ENCODE assay signal across 8 mouse cellular contexts in the genomic region with DNA sequence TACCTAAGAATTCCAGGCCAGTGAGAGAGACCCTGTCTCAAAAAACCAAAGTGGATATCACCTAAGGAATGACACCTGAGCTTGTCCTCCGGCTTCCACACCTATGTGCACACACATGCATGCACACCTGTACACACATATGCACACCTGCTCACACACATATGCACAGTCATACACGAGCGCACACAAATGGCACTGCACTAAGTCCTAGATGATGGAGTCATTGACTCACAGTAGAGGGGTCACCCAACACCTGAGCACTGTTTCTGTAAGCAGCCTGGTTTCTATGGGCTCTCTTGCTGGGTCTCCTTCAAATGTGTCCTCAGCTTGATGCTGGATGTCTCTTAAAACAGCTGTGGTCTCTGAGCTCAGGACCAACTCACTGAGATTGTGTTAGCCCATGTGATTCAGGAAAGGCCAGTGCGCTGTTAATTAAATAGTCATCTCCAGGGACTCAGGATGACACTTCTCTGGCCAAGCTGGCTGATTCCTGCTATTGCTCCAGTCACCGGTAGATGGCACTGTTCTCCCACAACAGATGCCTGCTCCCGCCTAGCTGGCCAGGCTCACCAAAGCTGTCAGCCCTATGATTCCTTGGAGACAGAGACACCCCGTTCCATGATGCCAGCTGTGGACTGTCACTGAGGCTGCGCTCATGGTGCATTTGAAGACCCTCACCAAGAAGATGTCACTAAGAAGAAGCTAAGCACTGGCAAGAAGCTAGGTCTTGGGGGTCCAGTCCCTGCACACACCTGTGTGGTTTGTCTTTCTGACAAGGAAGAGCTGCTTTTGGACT.
A peak's percentile ranks its signal among the peaks of the same experiment; 100 is the strongest.
DNase-seq lines count a peak whose midpoint lies in the region; ATAC-seq and TF ChIP-seq lines count a peak whose summit lies in the region.

No protein-coding gene starts in this region.

- 23% methylated on average over 8 of the region's 8 CpGs for WGBS in heart, embryonic 13.5 days
- WGBS in kidney, postnatal 0 days: 23% methylated on average over 8 of the region's 8 CpGs
- 25% methylated on average over 8 of the region's 8 CpGs for WGBS in liver, embryonic 11.5 days
- 27% methylated on average over 8 of the region's 8 CpGs for WGBS in stomach, embryonic 14.5 days

- peak; percentile 87 for ATAC-seq in erythroblast, adult 5-6 weeks (replicated peaks; ENCODE audit: low FRiP score, poor library complexity, severe bottlenecking)
- ATAC-seq in heart, embryonic 13.5 days (ENCODE audit: extremely low read depth, insufficient number of reproducible peaks, low FRiP score, low TSS enrichment): no peak
- peak; percentile 66 for ATAC-seq in kidney, postnatal 0 days (replicated peaks; ENCODE audit: low FRiP score, low read depth)
- ATAC-seq in liver, embryonic 11.5 days (replicated peaks; ENCODE audit: low FRiP score): peak; percentile 63
- ATAC-seq in stomach, embryonic 14.5 days (ENCODE audit: insufficient number of reproducible peaks, insufficient read depth, low FRiP score, low read depth): 0 out of 2 replicates have a peak, but pooled peaks have one; percentile 49

- peak; percentile 88 for DNase-seq in brain, embryonic 14.5 days (ENCODE audit: low read depth)
- peak; percentile 87 for DNase-seq in kidney, postnatal 0 days (ENCODE audit: low spot score)
- DNase-seq in liver, embryonic 11.5 days (ENCODE audit: low spot score): peak; percentile 69
- peak; percentile 55 to 67 for DNase-seq in natural killer cell, adult 2 months (ENCODE audit: low spot score in 2 of 2)

- no peaks in the 10 kb centered on the region for H3K36me3 ChIP-seq in C2C12 (ENCODE audit: control insufficient read depth, insufficient read depth)
- H3K36me3 ChIP-seq in heart, embryonic 13.5 days: no peaks in the 10 kb centered on the region
- H3K36me3 ChIP-seq in kidney, postnatal 0 days (ENCODE audit: insufficient read depth, low read length): no peaks in the 10 kb centered on the region
- no peaks in the 10 kb centered on the region for H3K36me3 ChIP-seq in liver, embryonic 11.5 days (ENCODE audit: control insufficient read depth, insufficient read depth, low read length)
- no peaks in the 10 kb centered on the region for H3K36me3 ChIP-seq in stomach, embryonic 14.5 days (ENCODE audit: control insufficient read depth, insufficient read depth, low read length)

- TF ChIP-seq POLR2A in brain, embryonic 14.5 days (IDR thresholded peaks at IDR 0.05; ENCODE audit: borderline replicate concordance, extremely low read depth, insufficient read depth, insufficient read length, poor library complexity, severe bottlenecking): no peak

- H3K9ac ChIP-seq in heart, embryonic 13.5 days: peak overlapping the region; percentile 62
- no peak overlapping the region for H3K9ac ChIP-seq in kidney, postnatal 0 days (ENCODE audit: low read depth, low read length)
- H3K9ac ChIP-seq in liver, embryonic 11.5 days (ENCODE audit: low read depth, low read length): 0 out of 2 replicates have a peak overlapping the region, but pooled peaks have one; percentile 25
- H3K9ac ChIP-seq in stomach, embryonic 14.5 days (replicated peaks; ENCODE audit: low read depth, low read length): no peak overlapping the region

- peak; percentile 69 for TF ChIP-seq CTCF in C2C12 (IDR thresholded peaks at IDR 0.05; ENCODE audit: control insufficient read depth, insufficient read depth, insufficient read length)
- TF ChIP-seq CTCF in brain, embryonic 14.5 days (IDR thresholded peaks at IDR 0.05; ENCODE audit: borderline replicate concordance, extremely low read depth, insufficient read depth, insufficient read length): peak; percentile 98
- peak; percentile 98 for TF ChIP-seq CTCF in kidney, postnatal 0 days (IDR thresholded peaks at IDR 0.05; ENCODE audit: low read depth)

- peaks cover 21% of the 10 kb centered on the region for H3K4me1 ChIP-seq in heart, embryonic 13.5 days
- H3K4me1 ChIP-seq in kidney, postnatal 0 days (replicated peaks; ENCODE audit: insufficient read depth, low read length): no peaks in the 10 kb centered on the region
- H3K4me1 ChIP-seq in liver, embryonic 11.5 days (replicated peaks; ENCODE audit: control insufficient read depth, insufficient read depth, low read length): peaks cover 4% of the 10 kb centered on the region; the same call in 1 of the 2 replicates
- H3K4me1 ChIP-seq in stomach, embryonic 14.5 days (ENCODE audit: control insufficient read depth, insufficient read depth, low read length): no peaks in the 10 kb centered on the region

- H3ac ChIP-seq in C2C12 (ENCODE audit: control insufficient read depth, insufficient read length, low read depth): no peak overlapping the region

- H3K4me2 ChIP-seq in heart, embryonic 13.5 days: peak overlapping the region; percentile 65
- H3K4me2 ChIP-seq in kidney, postnatal 0 days (ENCODE audit: low read length): peak overlapping the region; percentile 48
- H3K4me2 ChIP-seq in liver, embryonic 11.5 days: peak overlapping the region; percentile 61
- H3K4me2 ChIP-seq in stomach, embryonic 14.5 days (replicated peaks; ENCODE audit: low read depth, low read length): peak overlapping the region; percentile 19

- H3K27ac ChIP-seq in heart, embryonic 13.5 days (replicated peaks): no peak overlapping the region
- H3K27ac ChIP-seq in kidney, postnatal 0 days: no peak overlapping the region
- no peak overlapping the region for H3K27ac ChIP-seq in liver, embryonic 11.5 days (ENCODE audit: low read depth, low read length)
- H3K27ac ChIP-seq in stomach, embryonic 14.5 days (ENCODE audit: low read length): no peak overlapping the region

- H3K4me3 ChIP-seq in C2C12 (ENCODE audit: insufficient read depth, poor library complexity, severe bottlenecking): no peak overlapping the region
- H3K4me3 ChIP-seq in heart, embryonic 13.5 days: peak overlapping the region; percentile 20
- peak overlapping the region; percentile 9; the same call in 1 of the 2 replicates for H3K4me3 ChIP-seq in kidney, postnatal 0 days (replicated peaks; ENCODE audit: low read depth, low read length)
- peak overlapping the region; percentile 15; the same call in 1 of the 2 replicates for H3K4me3 ChIP-seq in liver, embryonic 11.5 days (ENCODE audit: low read depth, low read length)
- no peak overlapping the region for H3K4me3 ChIP-seq in stomach, embryonic 14.5 days (ENCODE audit: low read depth, low read length)

- H3K79me3 ChIP-seq in C2C12 (ENCODE audit: low read depth): no peaks in the 10 kb centered on the region

- no peaks in the 10 kb centered on the region for H3K79me2 ChIP-seq in C2C12 (ENCODE audit: control insufficient read depth, insufficient read depth)

- peaks cover 6% of the 10 kb centered on the region for H3K27me3 ChIP-seq in C2C12 (ENCODE audit: control insufficient read depth, insufficient read depth, insufficient read length)
- H3K27me3 ChIP-seq in heart, embryonic 13.5 days (replicated peaks): no peaks in the 10 kb centered on the region
- no peaks in the 10 kb centered on the region for H3K27me3 ChIP-seq in kidney, postnatal 0 days (ENCODE audit: insufficient read depth, low read length)
- H3K27me3 ChIP-seq in liver, embryonic 11.5 days (replicated peaks; ENCODE audit: control insufficient read depth, insufficient read depth, low read length): no peaks in the 10 kb centered on the region
- H3K27me3 ChIP-seq in stomach, embryonic 14.5 days (ENCODE audit: control insufficient read depth, insufficient read depth, low read length): no peaks in the 10 kb centered on the region

- no peaks in the 10 kb centered on the region for H3K9me3 ChIP-seq in heart, embryonic 13.5 days
- no peaks in the 10 kb centered on the region for H3K9me3 ChIP-seq in kidney, postnatal 0 days (replicated peaks; ENCODE audit: low read length)
- H3K9me3 ChIP-seq in liver, embryonic 11.5 days (ENCODE audit: control insufficient read depth, low read length): no peaks in the 10 kb centered on the region
- H3K9me3 ChIP-seq in stomach, embryonic 14.5 days (ENCODE audit: control insufficient read depth, low read depth, low read length): no peaks in the 10 kb centered on the region

TF ChIP-seq in C2C12, 6 proteins besides CTCF, POLR2A, EP300 and RAD21:
- TF ChIP-seq FOSL1 (IDR thresholded peaks at IDR 0.05; ENCODE audit: insufficient read depth, low read length, poor library complexity, severe bottlenecking) (no peak), MYOG (IDR thresholded peaks at IDR 0.05; ENCODE audit: control insufficient read depth, extremely low read depth, insufficient read length) (no peak), MYOD1 (IDR thresholded peaks at IDR 0.05; ENCODE audit: control insufficient read depth, insufficient read length, low read depth) (no peak), MAX (IDR thresholded peaks at IDR 0.05) (no peak), CEBPB (IDR thresholded peaks at IDR 0.05; ENCODE audit: low read depth) (no peak), USF1 (IDR thresholded peaks at IDR 0.05; ENCODE audit: low read depth) (no peak)

Comparison
In these comparisons a context has a peak if more than half of its experiments do, and no peak if none do; other contexts are left out.
1. H3K4me3 ChIP-seq: peak in heart, embryonic 13.5 days (single experiment), kidney, postnatal 0 days (single experiment) and liver, embryonic 11.5 days (single experiment); none in C2C12 (single experiment) and stomach, embryonic 14.5 days (single experiment).
2. H3K9ac ChIP-seq: peak in heart, embryonic 13.5 days (single experiment) and liver, embryonic 11.5 days (single experiment); none in kidney, postnatal 0 days (single experiment) and stomach, embryonic 14.5 days (single experiment).
3. Peak in every context shown above with its lines, with median percentiles within 50 percentile points of each other: CTCF ChIP-seq, DNase-seq and H3K4me2 ChIP-seq.